Mouse (Mus musculus) lung, postnatal 4 days (tissue): ENCODE data around the gene Erbin.

Experiments
- DNase-seq, 2 experiments: peaks; one replicate each; pipeline ENCODE4 v3.0.0; 2021

Gene Erbin

GRCm38 (mm10) chr13:103910598-103910997 lies 9.7 kb downstream of the Erbin start:
- no peak for DNase-seq

- peak in 1 of 2 experiments; percentile 2 for DNase-seq
Observed at GRCm38 (mm10) chr13:103909894-103910293, 10.4 kb downstream of the Erbin start.

- no peak for DNase-seq
Observed at GRCm38 (mm10) chr13:103900015-103900414, 20.3 kb downstream of the Erbin start.

- DNase-seq: no peak
Observed at GRCm38 (mm10) chr13:103897606-103898005, 22.7 kb downstream of the Erbin start.

- DNase-seq: no peak
Observed at GRCm38 (mm10) chr13:103893065-103893464, 27.2 kb downstream of the Erbin start.

GRCm38 (mm10) chr13:103890038-103890437 lies 30.3 kb downstream of the Erbin start:
- DNase-seq: no peak

GRCm38 (mm10) chr13:103886503-103886902 lies 33.8 kb downstream of the Erbin start:
- no peak for DNase-seq

GRCm38 (mm10) chr13:103881200-103881599 lies 39.1 kb downstream of the Erbin start:
- no peak for DNase-seq

GRCm38 (mm10) chr13:103876743-103877142 lies 43.6 kb downstream of the Erbin start:
- DNase-seq: no peak

GRCm38 (mm10) chr13:103875823-103876514 lies 44.3 kb downstream of the Erbin start:
- no peak for DNase-seq

GRCm38 (mm10) chr13:103870786-103871185 lies 49.5 kb downstream of the Erbin start:
- DNase-seq: peak; percentile 26 to 45

- DNase-seq: no peak
Observed at GRCm38 (mm10) chr13:103870117-103870516, 50.2 kb downstream of the Erbin start.

GRCm38 (mm10) chr13:103868875-103869274 lies 51.4 kb downstream of the Erbin start:
- DNase-seq: no peak

- no peak for DNase-seq
Observed at GRCm38 (mm10) chr13:103862041-103862440, 58.3 kb downstream of the Erbin start.

GRCm38 (mm10) chr13:103859041-103859440 lies 61.3 kb downstream of the Erbin start:
- DNase-seq: no peak

- no peak for DNase-seq
Observed at GRCm38 (mm10) chr13:103847614-103848013, 72.7 kb downstream of the Erbin start.

GRCm38 (mm10) chr13:103841287-103842201 lies 78.8 kb downstream of the Erbin start:
- DNase-seq: no peak

GRCm38 (mm10) chr13:103838619-103839018 lies 81.7 kb downstream of the Erbin start:
- no peak for DNase-seq

- DNase-seq: no peak
Observed at GRCm38 (mm10) chr13:103829623-103830135, 90.6 kb downstream of the Erbin start.

- no peak for DNase-seq
Observed at GRCm38 (mm10) chr13:103822270-103822669, 98.0 kb downstream of the Erbin start.

GRCm38 (mm10) chr13:103819377-103819776 lies 100.9 kb downstream of the Erbin start:
- DNase-seq: no peak

- DNase-seq: no peak
Observed at GRCm38 (mm10) chr13:103817935-103818334, 102.4 kb downstream of the Erbin start.

GRCm38 (mm10) chr13:103807464-103807863 lies 112.8 kb downstream of the Erbin start:
- DNase-seq: no peak
